Mouse (Mus musculus): ENCODE measurements around the gene Dstyk.

DNA sequence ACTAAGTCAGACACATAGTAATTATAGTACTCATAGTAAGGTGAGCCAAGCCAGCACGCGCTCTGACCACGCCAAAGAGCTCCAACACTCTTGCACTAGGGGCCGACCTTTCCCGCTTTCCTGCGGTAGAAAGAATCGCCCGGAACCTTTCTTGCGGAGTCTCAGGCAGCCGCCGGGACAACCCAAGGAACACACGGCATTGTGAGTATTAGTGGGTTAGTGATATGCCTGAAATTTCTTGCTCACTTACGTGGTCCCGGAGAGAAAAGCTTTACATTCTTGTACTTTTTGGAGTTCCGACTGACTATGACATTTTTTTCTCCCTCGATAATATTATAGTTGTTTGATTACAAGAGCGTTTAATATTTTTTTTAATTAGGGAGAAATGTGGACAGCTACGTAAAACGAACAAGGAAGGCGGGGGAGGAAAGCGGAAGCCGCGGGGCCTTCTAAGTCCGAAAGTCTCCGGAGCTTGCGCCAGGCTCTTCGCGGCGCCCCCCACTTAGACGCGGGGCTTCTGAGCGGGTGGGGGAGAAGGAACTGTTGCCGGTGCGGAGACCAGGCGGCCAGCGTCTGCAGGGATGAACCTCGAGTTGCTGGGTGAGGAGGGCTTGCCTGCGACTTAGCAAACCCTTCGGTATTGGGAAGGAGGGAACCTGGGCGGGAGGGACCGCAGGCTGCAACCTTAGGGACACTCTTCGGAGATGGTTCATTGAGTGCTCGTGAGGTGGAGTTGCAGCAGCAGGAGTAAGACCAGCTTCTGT lies 59.8 kb downstream of the Dstyk start, which contains the start of gene Rbbp5:
- TF ChIP-seq CTCF (IDR thresholded peaks at IDR 0.05; ENCODE audit: low read depth) (0 out of 2 replicates have a peak, but pooled peaks have one; percentile 8), EP300 (IDR thresholded peaks at IDR 0.05; ENCODE audit: low read depth) (peak; percentile 89)

Measured in heart, postnatal 0 days (tissue).